Mouse (Mus musculus) heart, embryonic 16.5 days (tissue): ENCODE measurements around the gene Aebp2. TPM values are rescaled to one million over a fixed set of nuclear protein-coding genes. Genes with fewer than 3 reads are reported as not detected.

Experiments used
- ATAC-seq: fragments of 200-750 bp; cut with Nextera tagmentation; replicated peaks from 2 replicates; pipeline ENCODE4 v1.8.0; 2017; ENCODE audit warnings: moderate number of reproducible peaks; ENCODE audit not compliant: insufficient read depth, low FRiP score; ENCODE audit errors: extremely low read depth
- H3K27ac ChIP-seq: fragments of 300-500 bp; sonication (generic); 2 replicates; pipeline ENCODE4 v1.5.1; 2014; ENCODE audit warnings: mild to moderate bottlenecking, low read length, control low read depth, moderate library complexity
- H3K27me3 ChIP-seq: fragments of 300-500 bp; sonication (generic); 2 replicates; pipeline ENCODE4 v1.6.1; 2014; ENCODE audit warnings: low read length, mixed read lengths; ENCODE audit not compliant: control insufficient read depth, insufficient read depth
- H3K36me3 ChIP-seq: fragments of 300-500 bp; sonication (generic); 2 replicates; pipeline ENCODE4 v1.6.1; 2014; ENCODE audit not compliant: control insufficient read depth, insufficient read depth
- H3K4me1 ChIP-seq: fragments of 300-500 bp; sonication (generic); 2 replicates; pipeline ENCODE4 v1.6.1; 2014; ENCODE audit warnings: low read length, mixed read lengths; ENCODE audit not compliant: control insufficient read depth, insufficient read depth
- H3K4me2 ChIP-seq: fragments of 300-500 bp; sonication (generic); 2 replicates; pipeline ENCODE4 v1.6.1; 2014; ENCODE audit warnings: low read depth, mild to moderate bottlenecking, control low read depth, low read length
- H3K4me3 ChIP-seq: fragments of 300-500 bp; sonication (generic); 2 replicates; pipeline ENCODE4 v1.5.1; 2014; ENCODE audit warnings: mild to moderate bottlenecking, control low read depth, low read length
- H3K9ac ChIP-seq: fragments of 300-500 bp; sonication (generic); 2 replicates; pipeline ENCODE4 v1.6.1; 2014; ENCODE audit warnings: low read length, control low read depth
- H3K9me3 ChIP-seq: fragments of 300-500 bp; sonication (generic); replicated peaks from 2 replicates; pipeline ENCODE4 v1.6.1; 2016; ENCODE audit warnings: low read length; ENCODE audit not compliant: control insufficient read depth
- WGBS: fragments of 180-500 bp; shearing (Covaris S2); extraction: QIAGEN DNeasy Blood & Tissue Kit; methylation state at CpG from one replicate; pipeline ENCODE4 v1.1.7; 2014; 5-methylcytosine and 5-hydroxymethylcytosine counted together
- polyA plus RNA-seq: library from polyadenylated mRNA; unstranded; fragments of >200 nt; fragmentation: Nextera tagmentation; extraction: Ambion mirVana; gene quantifications from 2 replicates; pipeline ENCODE4 v1.2.1, GENCODE M21; 2015

The Aebp2 gene
- polyA plus RNA-seq, 1 experiment from 2014 or later = 9.0 TPM

GRCm38 (mm10) chr6:140633616-140634015 lies 11.2 kb downstream of the Aebp2 start:
- H3K9ac ChIP-seq = no peak overlapping the region
- 61% methylated on average over 8 of the region's 8 CpGs for WGBS
- H3K9me3 ChIP-seq = no peaks in the 10 kb centered on the region
- H3K4me3 ChIP-seq = no peak overlapping the region
- no peaks in the 10 kb centered on the region for H3K27me3 ChIP-seq
- H3K4me2 ChIP-seq = no peak overlapping the region
- peaks cover 30% of the 10 kb centered on the region for H3K36me3 ChIP-seq
- ATAC-seq = 0 out of 2 replicates have a peak, but pooled peaks have one; percentile 38
- peak overlapping the region; percentile 44 for H3K27ac ChIP-seq
- peaks cover 7% of the 10 kb centered on the region for H3K4me1 ChIP-seq

DNA sequence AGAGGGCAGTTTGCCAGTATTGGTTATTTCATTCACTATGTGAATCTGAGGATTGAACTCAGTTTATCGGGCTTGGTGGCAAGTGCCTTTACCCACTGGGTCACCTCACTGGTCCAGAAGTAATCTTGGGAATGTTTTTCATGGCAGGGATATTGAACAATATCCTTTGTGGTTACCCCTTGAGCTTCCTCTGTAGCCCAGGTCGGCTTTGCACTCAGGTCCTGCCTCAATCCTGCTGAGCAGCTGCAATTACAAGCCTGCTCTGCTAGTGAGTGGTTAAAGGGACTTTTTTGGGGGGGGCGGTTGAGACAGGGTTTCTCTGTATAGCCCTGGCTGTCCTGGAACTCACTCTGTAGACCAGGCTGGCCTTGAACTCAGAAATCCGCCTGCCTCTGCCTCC lies 13.8 kb downstream of the Aebp2 start:
- WGBS = 91% methylated on average over 4 of the region's 4 CpGs
- ATAC-seq = no peak

DNA sequence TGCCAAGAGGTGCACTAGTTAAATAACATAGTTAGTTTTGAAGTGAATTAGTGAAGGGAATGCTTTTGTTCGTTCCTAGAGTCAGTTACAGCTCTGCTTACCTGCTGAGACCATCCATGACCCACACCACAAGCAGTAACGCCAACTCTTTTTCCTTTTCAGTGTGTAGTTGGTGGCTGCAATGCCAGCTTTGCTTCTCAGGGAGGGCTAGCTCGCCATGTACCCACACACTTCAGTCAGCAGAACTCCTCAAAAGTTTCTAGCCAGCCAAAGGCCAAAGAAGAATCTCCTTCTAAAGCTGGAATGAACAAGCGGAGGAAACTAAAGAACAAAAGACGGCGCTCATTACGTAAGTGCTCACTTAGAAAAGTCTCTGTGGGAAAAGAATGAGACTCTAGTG lies 19.5 kb downstream of the Aebp2 start:
- WGBS = 92% methylated on average over 7 of the region's 7 CpGs
- H3K4me1 ChIP-seq = no peaks in the 10 kb centered on the region
- ATAC-seq = no peak
- H3K27ac ChIP-seq = no peak overlapping the region
- H3K4me2 ChIP-seq = no peak overlapping the region
- H3K9ac ChIP-seq = no peak overlapping the region
- peaks cover 49% of the 10 kb centered on the region for H3K36me3 ChIP-seq
- H3K27me3 ChIP-seq = no peaks in the 10 kb centered on the region
- H3K4me3 ChIP-seq = no peak overlapping the region
- no peaks in the 10 kb centered on the region for H3K9me3 ChIP-seq

More for the DNA sequence above, 13.8 kb downstream of the Aebp2 start:
- Histone ChIP-seq H3K4me2 (no peak overlapping the region), H3K9me3 (no peaks in the 10 kb centered on the region), H3K27ac (no peak overlapping the region), H3K4me1 (peaks cover 4% of the 10 kb centered on the region), H3K27me3 (no peaks in the 10 kb centered on the region), H3K4me3 (no peak overlapping the region), H3K9ac (no peak overlapping the region), H3K36me3 (peaks cover 45% of the 10 kb centered on the region)

DNA sequence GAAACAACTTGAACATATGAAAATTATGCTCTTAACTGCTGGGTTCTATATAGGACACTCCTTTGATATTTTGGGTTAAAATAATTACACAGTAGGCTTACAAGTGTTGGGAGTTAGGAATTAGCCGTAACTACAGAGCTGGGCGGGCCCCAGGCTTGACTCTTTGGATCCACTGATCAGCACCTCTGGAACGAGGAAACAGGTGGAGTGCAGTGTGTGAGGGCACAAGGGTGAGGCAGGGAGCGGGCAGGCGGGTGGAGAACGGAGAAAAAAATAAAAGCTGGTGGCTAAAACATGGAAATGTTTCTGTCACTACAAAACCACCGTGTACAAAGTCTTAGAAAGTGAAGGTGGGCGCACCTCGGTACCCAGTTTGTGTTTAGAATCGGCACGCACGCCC lies 20.2 kb downstream of the Aebp2 start:
- Histone ChIP-seq H3K9me3 (no peaks in the 10 kb centered on the region), H3K27ac (no peak overlapping the region), H3K4me2 (no peak overlapping the region), H3K27me3 (no peaks in the 10 kb centered on the region), H3K4me1 (no peaks in the 10 kb centered on the region), H3K9ac (no peak overlapping the region), H3K4me3 (no peak overlapping the region), H3K36me3 (peaks cover 52% of the 10 kb centered on the region)
- ATAC-seq = no peak
- 92% methylated on average over 12 of the region's 12 CpGs for WGBS

GRCm38 (mm10) chr6:140645931-140646330 lies 23.5 kb downstream of the Aebp2 start:
- Histone ChIP-seq H3K9ac (no peak overlapping the region), H3K4me1 (no peaks in the 10 kb centered on the region), H3K27me3 (no peaks in the 10 kb centered on the region), H3K9me3 (no peaks in the 10 kb centered on the region), H3K4me2 (no peak overlapping the region), H3K27ac (no peak overlapping the region), H3K4me3 (no peak overlapping the region), H3K36me3 (peaks cover 43% of the 10 kb centered on the region)
- ATAC-seq = no peak

GRCm38 (mm10) chr6:140646892-140647291 lies 24.4 kb downstream of the Aebp2 start:
- 61% methylated on average over 6 of the region's 6 CpGs for WGBS
- H3K4me1 ChIP-seq = no peaks in the 10 kb centered on the region
- H3K9ac ChIP-seq = no peak overlapping the region
- ATAC-seq = no peak; the same call in 1 of the 2 replicates
- no peak overlapping the region for H3K4me2 ChIP-seq
- H3K36me3 ChIP-seq = peaks cover 40% of the 10 kb centered on the region
- no peaks in the 10 kb centered on the region for H3K27me3 ChIP-seq
- H3K9me3 ChIP-seq = no peaks in the 10 kb centered on the region
- no peak overlapping the region for H3K27ac ChIP-seq
- no peak overlapping the region for H3K4me3 ChIP-seq

DNA sequence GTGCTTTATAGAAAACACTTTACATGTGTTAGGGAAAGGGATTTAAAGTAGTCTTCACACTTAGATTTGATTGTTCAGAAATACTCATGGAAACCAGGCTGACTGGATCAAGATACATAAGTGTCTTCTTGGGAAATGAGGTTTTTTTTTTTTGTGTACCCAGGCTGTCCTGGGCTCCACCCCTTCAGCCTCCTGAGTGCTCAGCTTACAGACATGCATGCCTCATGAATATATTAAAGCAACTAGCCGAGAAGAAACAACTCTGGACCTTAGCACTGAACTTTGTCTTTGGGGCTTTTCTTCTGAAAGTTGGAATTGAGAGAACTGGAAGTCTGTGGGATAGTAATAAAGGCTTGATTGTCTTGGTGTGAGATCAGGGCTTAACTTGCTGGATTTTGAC lies 27.3 kb downstream of the Aebp2 start:
- Histone ChIP-seq H3K36me3 (peaks cover 39% of the 10 kb centered on the region), H3K4me3 (no peak overlapping the region), H3K27ac (no peak overlapping the region), H3K4me1 (no peaks in the 10 kb centered on the region), H3K9me3 (no peaks in the 10 kb centered on the region), H3K9ac (no peak overlapping the region), H3K4me2 (no peak overlapping the region), H3K27me3 (no peaks in the 10 kb centered on the region)
- 33% methylated on average over 1 of the region's 1 CpGs for WGBS
- no peak for ATAC-seq

- Histone ChIP-seq H3K9me3 (no peaks in the 10 kb centered on the region), H3K27ac (no peak overlapping the region), H3K4me2 (no peak overlapping the region), H3K9ac (no peak overlapping the region), H3K4me3 (no peak overlapping the region), H3K27me3 (no peaks in the 10 kb centered on the region), H3K36me3 (peaks cover 33% of the 10 kb centered on the region), H3K4me1 (no peaks in the 10 kb centered on the region)
- WGBS = 86% methylated on average over 7 of the region's 7 CpGs
- ATAC-seq = no peak
These were observed 29.5 kb downstream of the Aebp2 start for GRCm38 (mm10) chr6:140651923-140652322.

GRCm38 (mm10) chr6:140655451-140655850 lies 33.0 kb downstream of the Aebp2 start:
- Histone ChIP-seq H3K9me3 (no peaks in the 10 kb centered on the region), H3K4me2 (no peak overlapping the region), H3K9ac (no peak overlapping the region), H3K27me3 (no peaks in the 10 kb centered on the region), H3K27ac (no peak overlapping the region), H3K36me3 (peaks cover 22% of the 10 kb centered on the region), H3K4me1 (no peaks in the 10 kb centered on the region), H3K4me3 (no peak overlapping the region)
- WGBS = 95% methylated on average over 7 of the region's 7 CpGs
- ATAC-seq = no peak

- H3K27me3 ChIP-seq = no peaks in the 10 kb centered on the region
- no peak overlapping the region for H3K27ac ChIP-seq
- no peaks in the 10 kb centered on the region for H3K9me3 ChIP-seq
- ATAC-seq = no peak; the same call in 1 of the 2 replicates
- H3K4me1 ChIP-seq = no peaks in the 10 kb centered on the region
- WGBS = 88% methylated on average over 3 of the region's 3 CpGs
- peaks cover 16% of the 10 kb centered on the region for H3K36me3 ChIP-seq
- no peak overlapping the region for H3K4me2 ChIP-seq
- H3K9ac ChIP-seq = no peak overlapping the region
- no peak overlapping the region for H3K4me3 ChIP-seq
These were observed 34.5 kb downstream of the Aebp2 start for GRCm38 (mm10) chr6:140656991-140657390.
